Mouse (Mus musculus) G1E (cell line): Measurements from ENCODE around the gene Dnajb14.

Experiments
- CTCF ChIP-seq: IDR thresholded peaks from 2 replicates; pipeline ENCODE4 v1.5.1; 2012; ENCODE audit warnings: low read depth, low read length, inconsistent platforms, mixed read lengths
- GATA1 ChIP-seq: IDR thresholded peaks from 2 replicates; pipeline ENCODE4 v1.6.1; 2012; ENCODE audit warnings: borderline replicate concordance, low read length, inconsistent platforms, mixed read lengths
- POLR2AphosphoS5 ChIP-seq: IDR thresholded peaks from 2 replicates; pipeline ENCODE4 v1.6.1; 2012; ENCODE audit warnings: low read depth, low read length, inconsistent platforms; ENCODE audit not compliant: insufficient replicate concordance
- TAL1 ChIP-seq: conservative IDR thresholded peaks from 2 replicates; pipeline ENCODE4 v1.6.1; 2012; ENCODE audit warnings: low read depth, low read length, inconsistent platforms, mixed read lengths

DNA sequence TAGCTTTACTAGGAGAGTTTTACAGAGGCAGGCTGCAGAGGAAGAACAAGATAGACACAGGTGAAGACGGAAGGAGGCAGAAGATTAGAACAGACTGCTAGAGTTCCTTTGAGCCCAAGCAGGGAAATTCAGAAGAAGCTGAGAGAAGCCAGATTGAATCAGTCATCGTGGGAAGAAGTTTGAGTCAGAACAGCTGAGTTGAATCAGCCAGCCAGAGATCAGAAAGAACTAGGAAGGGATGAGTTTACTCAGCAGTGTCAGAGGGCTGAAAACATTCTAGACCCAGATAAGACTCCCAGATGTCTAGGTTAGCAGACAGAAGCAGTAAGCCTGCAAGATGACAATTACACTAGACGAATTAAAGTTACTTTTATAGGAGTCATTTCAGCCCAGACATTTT, 66.5 kb downstream of the Dnajb14 start:
- no peak for TF ChIP-seq CTCF
- TF ChIP-seq GATA1 = no peak
- no peak for TF ChIP-seq POLR2AphosphoS5
- TF ChIP-seq TAL1 = no peak
